Mouse (Mus musculus): Measurements from ENCODE around the gene Selplg.

DNA sequence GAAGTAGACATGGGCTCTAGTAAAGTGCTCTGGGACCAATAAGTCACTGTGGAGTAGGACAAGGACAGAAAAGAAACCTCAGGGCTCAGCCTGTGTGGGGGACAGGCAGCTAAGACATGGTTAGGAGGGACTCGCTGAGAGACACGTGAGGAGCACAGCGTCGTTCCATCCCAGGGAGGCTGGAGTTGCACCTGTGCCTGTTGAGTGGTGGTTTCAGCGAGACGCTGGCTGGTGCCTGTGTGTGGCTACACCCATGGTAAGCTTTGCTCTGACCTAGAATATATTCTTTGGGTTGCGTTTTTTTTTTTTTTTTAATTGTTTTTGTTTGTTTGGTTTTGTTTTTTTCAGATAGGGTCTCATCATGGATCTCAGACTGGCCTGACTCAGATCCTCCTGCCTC is 43.7 kb upstream of the Selplg start:
- TF ChIP-seq CTCF (IDR thresholded peaks at IDR 0.05; ENCODE audit: low read depth): no peak
- no peak for TF ChIP-seq EP300 (optimal IDR thresholded peaks at IDR 0.05)
